Mouse (Mus musculus): ENCODE measurements around the gene Ttll11.
A peak's percentile ranks its signal among the peaks of the same experiment; 100 is the strongest.

Gene Ttll11

GRCm38 (mm10) chr2:35963280-35963679 is 16.4 kb downstream of the Ttll11 start:
- DNase-seq, result no peak

DNA sequence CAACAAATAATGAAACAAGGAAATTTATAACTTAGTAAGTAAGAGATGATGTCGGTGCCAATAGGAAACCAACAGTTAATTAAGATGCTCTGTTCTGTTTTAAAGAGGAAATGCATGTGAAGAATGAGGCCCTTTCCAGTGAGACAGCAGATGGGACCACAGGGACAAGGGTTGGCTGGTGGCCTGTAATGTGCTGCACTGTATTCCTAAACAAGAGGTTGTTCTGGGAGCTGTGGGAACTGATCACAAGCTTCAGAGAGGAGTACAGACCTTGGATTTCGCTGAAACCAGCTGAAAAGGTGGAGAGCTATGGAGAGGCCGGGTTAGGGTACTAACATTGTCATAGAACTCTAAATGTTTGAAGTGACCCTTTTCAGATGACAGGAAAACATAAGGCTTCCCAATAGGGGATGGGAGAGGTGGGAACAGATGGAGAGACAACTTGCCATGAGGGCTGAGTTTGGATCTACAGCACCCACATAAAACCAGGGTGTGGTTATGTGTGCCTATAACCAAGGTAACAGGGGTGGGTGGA is 18.1 kb downstream of the Ttll11 start:
- no peak for DNase-seq

DNA sequence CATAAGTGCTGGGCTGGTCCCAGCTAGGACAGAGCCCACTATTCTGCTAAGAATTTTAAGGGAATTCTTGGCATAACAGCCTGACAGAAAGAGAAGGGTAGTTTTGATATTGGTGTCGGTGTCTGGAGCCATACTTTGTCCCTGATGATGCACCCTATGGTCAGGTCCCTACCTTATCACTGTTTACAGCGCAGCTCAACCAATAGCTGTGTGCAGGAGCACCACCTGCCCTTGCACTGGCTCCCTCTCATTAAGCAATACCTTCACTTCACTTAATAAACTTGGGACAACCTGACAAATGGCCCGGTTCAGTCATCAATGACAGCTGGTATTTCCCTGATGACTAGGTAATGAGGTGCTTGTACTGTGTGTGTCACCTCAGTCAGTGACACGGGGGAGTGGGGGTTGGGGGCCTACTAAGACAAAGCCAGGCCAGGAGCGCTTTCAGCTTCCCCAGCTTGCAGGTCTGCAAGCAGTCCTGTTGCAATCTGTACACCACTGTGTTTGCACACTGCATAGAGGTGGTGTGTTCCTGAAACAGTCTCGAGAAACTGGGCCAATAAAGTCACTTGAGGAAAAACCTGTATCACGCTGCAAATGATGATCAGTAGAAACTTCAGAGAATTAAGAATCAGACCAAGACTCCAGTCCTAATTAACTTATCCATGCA is 22.1 kb downstream of the Ttll11 start:
- DNase-seq, result no peak

- no peak for DNase-seq
Measured at GRCm38 (mm10) chr2:35955211-35955610, 24.5 kb downstream of the Ttll11 start.

DNA sequence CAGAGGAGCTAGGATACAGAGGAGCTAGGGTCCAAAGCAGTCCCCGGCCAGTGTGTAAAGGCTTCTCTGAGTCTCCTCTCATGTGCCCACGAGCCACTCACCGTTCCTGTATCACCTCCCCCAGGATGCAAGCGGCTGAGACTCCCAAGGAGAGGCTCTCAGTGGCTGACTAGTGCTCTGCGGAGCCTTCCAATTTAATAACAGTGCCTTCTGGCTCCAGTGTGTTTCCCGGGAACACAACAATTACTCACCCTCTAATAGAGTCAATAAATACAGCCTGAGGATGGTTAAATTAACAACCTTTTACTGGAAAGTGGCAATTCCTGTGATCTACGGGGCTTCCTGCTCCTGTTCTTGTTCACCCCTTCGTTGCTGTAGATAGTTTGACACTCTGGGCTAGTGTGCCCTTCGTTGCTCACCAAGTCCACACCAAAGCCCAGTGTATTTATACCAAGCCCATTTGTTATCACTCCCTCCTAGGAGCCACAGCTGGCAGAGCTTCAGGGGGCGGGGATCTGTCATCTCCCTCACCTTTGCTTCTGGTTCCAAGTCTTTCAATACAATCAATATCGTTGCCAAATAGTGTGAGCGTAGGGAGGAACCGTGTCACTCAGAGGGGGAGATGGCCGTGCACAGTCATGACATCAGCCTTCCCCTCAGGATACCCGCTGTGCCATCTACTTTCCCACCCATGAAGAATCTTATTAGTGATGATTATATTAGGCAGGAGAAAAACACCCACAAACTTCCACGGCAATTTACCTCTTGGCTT is 27.3 kb downstream of the Ttll11 start:
- no peak for DNase-seq

DNA sequence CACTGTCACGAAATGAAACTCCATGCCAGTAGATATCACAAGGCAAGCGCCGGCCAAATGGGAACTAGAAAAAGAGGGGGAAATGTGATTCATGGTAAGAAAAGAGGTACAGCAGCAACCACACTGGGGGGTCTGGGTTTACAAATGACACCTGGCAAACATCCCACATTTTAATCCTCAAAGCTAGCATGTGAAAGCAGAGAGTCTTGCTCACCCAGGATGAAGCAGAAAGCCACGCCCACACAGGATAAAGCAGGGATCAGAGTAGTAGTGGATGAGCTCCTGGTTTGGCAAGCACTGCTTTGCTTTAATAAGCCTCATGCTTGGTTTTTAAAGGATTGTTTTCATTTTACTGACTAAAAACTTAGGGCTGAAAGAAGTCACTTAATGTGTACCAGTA is 34.8 kb downstream of the Ttll11 start:
- no peak for DNase-seq

- no peak for DNase-seq
Measured at GRCm38 (mm10) chr2:35942960-35943359, 36.8 kb downstream of the Ttll11 start.

DNA sequence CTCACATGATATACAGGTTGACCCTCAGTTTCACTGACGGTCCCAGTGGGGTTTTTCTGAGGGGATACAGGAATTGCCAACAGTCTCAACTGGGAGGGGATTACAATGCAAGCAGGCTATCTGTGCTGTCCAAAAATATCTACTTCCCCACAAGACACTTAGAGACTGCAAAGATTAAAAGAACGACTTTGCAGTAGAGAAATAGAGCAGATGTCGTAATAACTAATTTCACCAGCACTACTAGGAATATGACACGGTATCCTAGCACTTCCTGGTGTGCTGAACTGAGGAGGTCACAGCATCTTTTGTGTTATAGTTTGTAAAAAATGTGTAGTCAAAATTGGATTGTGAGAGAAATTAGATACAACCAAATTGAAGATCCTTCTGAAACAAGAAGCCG is 44.7 kb downstream of the Ttll11 start:
- DNase-seq, result no peak

- DNase-seq, result no peak
Measured at GRCm38 (mm10) chr2:35933116-35933515, 46.6 kb downstream of the Ttll11 start.

DNA sequence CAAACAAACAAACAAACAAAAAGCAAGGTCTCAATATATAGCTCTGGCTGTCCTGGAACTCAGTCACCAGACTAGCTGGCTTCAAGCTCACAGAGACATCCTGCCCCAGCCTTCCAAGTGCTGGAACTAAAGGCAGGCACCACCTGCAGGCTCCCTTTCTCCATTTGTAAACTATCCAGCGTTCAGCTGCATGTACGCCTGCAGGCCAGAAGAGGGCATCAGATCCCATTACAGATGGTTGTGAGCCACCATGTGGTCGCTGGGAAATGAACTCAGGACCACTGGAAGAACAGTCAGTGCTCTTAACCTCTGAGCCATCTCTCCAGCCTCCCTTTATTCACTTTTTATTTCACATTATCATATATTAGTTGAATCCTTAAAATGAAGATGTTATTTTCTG is 48.1 kb downstream of the Ttll11 start:
- no peak for DNase-seq

DNA sequence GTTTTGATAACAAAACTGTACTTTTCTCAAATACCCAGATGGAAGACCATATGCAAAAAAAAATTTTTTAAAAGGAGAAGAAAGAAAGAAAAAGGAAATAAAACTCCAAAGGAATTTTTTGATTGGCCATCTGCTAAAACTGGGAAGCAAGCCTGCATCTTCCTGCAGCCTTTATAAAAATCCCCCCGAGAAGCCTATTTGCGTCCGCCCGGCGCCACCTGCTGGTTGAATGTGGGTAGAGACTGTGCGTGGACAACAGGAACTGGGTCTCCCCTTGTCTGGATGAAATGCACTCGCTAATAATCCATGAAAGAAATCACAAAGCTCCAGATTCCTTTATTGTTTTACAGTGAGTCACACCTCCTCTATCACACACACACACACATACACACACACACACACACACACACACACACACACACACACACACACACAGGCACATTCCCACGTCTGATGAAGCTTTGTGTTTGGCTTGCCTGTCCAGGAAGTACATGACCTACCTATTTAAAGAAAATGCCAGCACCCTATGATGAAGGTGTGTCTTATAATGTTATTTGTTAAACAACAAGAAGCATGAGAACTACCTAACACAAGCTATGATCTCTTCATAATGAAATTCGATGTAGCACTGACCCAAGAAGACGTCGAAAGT is 49.1 kb downstream of the Ttll11 start:
- peak; percentile 84 for DNase-seq

DNA sequence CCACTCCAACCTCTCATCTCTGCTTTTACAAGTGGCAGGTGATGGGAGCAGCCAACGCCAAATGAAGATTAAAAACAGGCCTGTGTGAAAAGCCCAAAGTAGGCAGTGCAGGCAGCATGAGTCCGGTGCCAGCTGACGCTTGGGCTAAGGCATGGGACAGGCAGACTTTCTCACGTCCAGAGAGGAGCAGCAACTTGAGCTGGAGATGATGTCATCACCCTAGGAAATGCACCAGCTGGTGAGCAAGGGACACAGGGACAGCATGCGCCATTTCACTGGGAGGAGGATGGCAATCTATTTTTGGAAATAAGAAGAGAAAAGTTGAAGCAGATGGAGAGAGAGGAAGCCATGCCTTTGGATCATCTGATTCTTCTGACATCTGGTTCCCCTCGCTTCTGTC is 51.6 kb downstream of the Ttll11 start:
- peak; percentile 26 for DNase-seq

- DNase-seq, result no peak
Measured at GRCm38 (mm10) chr2:35924947-35925346, 54.8 kb downstream of the Ttll11 start.

- no peak for DNase-seq
Measured at GRCm38 (mm10) chr2:35922956-35923355, 56.8 kb downstream of the Ttll11 start.

GRCm38 (mm10) chr2:35912090-35912489 is 67.6 kb downstream of the Ttll11 start:
- DNase-seq, result no peak

GRCm38 (mm10) chr2:35911675-35912074 is 68.0 kb downstream of the Ttll11 start:
- no peak for DNase-seq

DNA sequence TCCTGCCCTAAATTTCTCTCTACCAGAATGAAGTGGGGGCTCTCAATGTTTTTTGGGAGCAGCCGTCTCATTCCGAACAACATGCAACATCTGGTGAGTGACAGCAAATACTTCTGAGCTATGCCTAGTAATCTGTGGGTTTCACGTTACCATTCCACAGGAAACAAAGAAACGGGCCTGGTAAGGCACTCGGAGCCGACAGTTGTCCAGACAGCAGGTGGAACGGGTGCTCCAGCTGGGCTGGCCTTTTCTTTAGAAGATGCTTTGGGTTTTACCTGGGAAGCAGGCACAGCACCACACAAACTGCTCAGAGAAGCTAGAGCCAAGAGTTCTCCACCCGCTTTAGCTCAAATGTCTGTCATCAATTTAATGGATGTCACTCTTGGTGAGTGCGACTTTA is 69.0 kb downstream of the Ttll11 start:
- no peak for DNase-seq

- DNase-seq, result no peak
Measured at GRCm38 (mm10) chr2:35909353-35909752, 70.4 kb downstream of the Ttll11 start.

- DNase-seq, result no peak
Measured at GRCm38 (mm10) chr2:35907578-35907977, 72.1 kb downstream of the Ttll11 start.

GRCm38 (mm10) chr2:35906174-35906798 is 73.4 kb downstream of the Ttll11 start:
- DNase-seq, result peak; percentile 78

DNA sequence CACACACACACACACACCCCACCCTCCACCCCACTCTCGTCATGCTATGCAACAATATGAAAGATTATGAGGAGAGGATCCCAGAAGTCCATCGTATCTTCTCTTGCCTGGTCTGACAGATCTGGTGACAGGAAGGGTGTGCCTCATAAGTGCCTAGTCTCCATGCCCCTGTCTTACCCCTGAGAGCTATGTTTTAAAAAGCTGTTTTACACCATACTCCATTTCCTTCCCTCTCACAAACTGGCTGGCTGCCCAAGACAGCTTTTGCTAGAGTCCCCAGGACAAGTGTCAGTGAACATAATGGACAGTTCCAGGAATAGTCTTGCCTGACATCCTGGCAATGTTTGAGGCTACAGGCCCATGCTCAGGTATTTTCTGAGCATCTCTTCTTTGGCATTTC is 78.9 kb downstream of the Ttll11 start:
- DNase-seq, result peak; percentile 61

- DNase-seq, result no peak
Measured at GRCm38 (mm10) chr2:35899712-35900111, 80.0 kb downstream of the Ttll11 start.

- DNase-seq, result no peak
Measured at GRCm38 (mm10) chr2:35899135-35899474, 80.6 kb downstream of the Ttll11 start.

All from kidney, postnatal 14 days (tissue).